Mouse (Mus musculus): ENCODE results near the gene Ube2j2. TPM values are rescaled to one million over a fixed set of nuclear protein-coding genes. Genes with fewer than 3 reads are reported as not detected.

Gene Ube2j2
- polyA plus RNA-seq, 1 experiment from 2014 or later: 157 TPM

- H3K36me3 ChIP-seq: no peaks in the 10 kb centered on the region
- WGBS: 59% methylated on average over 6 of the region's 6 CpGs
- H3K9me3 ChIP-seq: peaks cover 8% of the 10 kb centered on the region
- H3K4me1 ChIP-seq (replicated peaks): peaks cover 15% of the 10 kb centered on the region
- no peak overlapping the region for H3K4me3 ChIP-seq
- peak overlapping the region; percentile 67 for H3K27ac ChIP-seq
- H3K27me3 ChIP-seq (ENCODE audit: insufficient read depth, poor library complexity, severe bottlenecking): no peaks in the 10 kb centered on the region
- DNase-seq (ENCODE audit: low spot score): no peak
Measured at GRCm38 (mm10) chr4:155972651-155973050, 29.0 kb downstream of the Ube2j2 start.

GRCm38 (mm10) chr4:155973239-155973638 lies 29.6 kb downstream of the Ube2j2 start:
- no peak overlapping the region for H3K4me3 ChIP-seq
- peak overlapping the region; percentile 67 for H3K27ac ChIP-seq
- DNase-seq (ENCODE audit: low spot score): no peak
- WGBS: 79% methylated on average over 2 of the region's 2 CpGs
- H3K9me3 ChIP-seq: peaks cover 8% of the 10 kb centered on the region
- peaks cover 15% of the 10 kb centered on the region for H3K4me1 ChIP-seq (replicated peaks)
- H3K27me3 ChIP-seq (ENCODE audit: insufficient read depth, poor library complexity, severe bottlenecking): no peaks in the 10 kb centered on the region
- no peaks in the 10 kb centered on the region for H3K36me3 ChIP-seq

GRCm38 (mm10) chr4:155981436-155982082 lies 37.9 kb downstream of the Ube2j2 start:
- Histone ChIP-seq H3K36me3 (no peaks in the 10 kb centered on the region), H3K9me3 (peaks cover 11% of the 10 kb centered on the region), H3K27ac (no peak overlapping the region), H3K4me1 (replicated peaks) (peaks cover 9% of the 10 kb centered on the region), H3K4me3 (no peak overlapping the region), H3K27me3 (ENCODE audit: insufficient read depth, poor library complexity, severe bottlenecking) (no peaks in the 10 kb centered on the region)
- DNase-seq (ENCODE audit: low spot score): no peak
- 81% methylated on average over 12 of the region's 12 CpGs for WGBS

GRCm38 (mm10) chr4:155983788-155984187 lies 40.2 kb downstream of the Ube2j2 start:
- WGBS: 17% methylated on average over 2 of the region's 2 CpGs
- Histone ChIP-seq H3K27ac (no peak overlapping the region), H3K27me3 (ENCODE audit: insufficient read depth, poor library complexity, severe bottlenecking) (no peaks in the 10 kb centered on the region), H3K9me3 (no peaks in the 10 kb centered on the region), H3K36me3 (no peaks in the 10 kb centered on the region; the same call in 1 of the 2 replicates), H3K4me3 (no peak overlapping the region), H3K4me1 (replicated peaks) (peaks cover 9% of the 10 kb centered on the region)
- DNase-seq (ENCODE audit: low spot score): no peak

GRCm38 (mm10) chr4:155991211-155991907 lies 47.7 kb downstream of the Ube2j2 start:
- Histone ChIP-seq H3K27me3 (ENCODE audit: insufficient read depth, poor library complexity, severe bottlenecking) (no peaks in the 10 kb centered on the region), H3K4me1 (replicated peaks) (peaks cover 36% of the 10 kb centered on the region), H3K4me3 (peak overlapping the region; percentile 91), H3K36me3 (peaks cover 25% of the 10 kb centered on the region), H3K27ac (peak overlapping the region; percentile 97), H3K9me3 (no peaks in the 10 kb centered on the region)
- DNase-seq (ENCODE audit: low spot score): peak; percentile 10
- WGBS: 85% methylated on average over 22 of the region's 22 CpGs

- 26% methylated on average over 37 of the region's 37 CpGs for WGBS
- Histone ChIP-seq H3K4me3 (peak overlapping the region; percentile 91), H3K27me3 (ENCODE audit: insufficient read depth, poor library complexity, severe bottlenecking) (no peaks in the 10 kb centered on the region), H3K4me1 (replicated peaks) (peaks cover 36% of the 10 kb centered on the region), H3K27ac (peak overlapping the region; percentile 97), H3K9me3 (no peaks in the 10 kb centered on the region), H3K36me3 (peaks cover 30% of the 10 kb centered on the region)
- no peak for DNase-seq (ENCODE audit: low spot score)
Measured at GRCm38 (mm10) chr4:155991908-155992230, 48.2 kb downstream of the Ube2j2 start.

- Histone ChIP-seq H3K36me3 (peaks cover 35% of the 10 kb centered on the region), H3K4me3 (peak within 1 kb of the TSS; percentile 91), H3K9me3 (no peaks in the 10 kb centered on the region), H3K4me1 (replicated peaks) (peaks cover 36% of the 10 kb centered on the region), H3K27ac (peak within 1 kb of the TSS; percentile 97), H3K27me3 (ENCODE audit: insufficient read depth, poor library complexity, severe bottlenecking) (no peaks in the 10 kb centered on the region)
- under 1% methylated on average over 99 of the region's 99 CpGs for whole genome bisulfite sequencing
- DNase-seq (ENCODE audit: low spot score): peak; percentile 87
Measured at GRCm38 (mm10) chr4:155992241-155992905, 48.7 kb downstream of the Ube2j2 start, which contains the start of the genes B3galt6 and Sdf4. Gene B3galt6, minus strand, starts transcription at chr4:155992649. Gene Sdf4, plus strand, starts transcription at chr4:155992872.

GRCm38 (mm10) chr4:155992906-155993547 lies 49.4 kb downstream of the Ube2j2 start:
- WGBS: under 1% methylated on average over 70 of the region's 70 CpGs
- peaks cover 36% of the 10 kb centered on the region for H3K4me1 ChIP-seq (replicated peaks)
- peak overlapping the region; percentile 97 for H3K27ac ChIP-seq
- DNase-seq (ENCODE audit: low spot score): peak; percentile 96
- H3K36me3 ChIP-seq: peaks cover 41% of the 10 kb centered on the region
- no peaks in the 10 kb centered on the region for H3K27me3 ChIP-seq (ENCODE audit: insufficient read depth, poor library complexity, severe bottlenecking)
- H3K4me3 ChIP-seq: peak overlapping the region; percentile 91
- no peaks in the 10 kb centered on the region for H3K9me3 ChIP-seq

- peak overlapping the region; percentile 97 for H3K27ac ChIP-seq
- H3K9me3 ChIP-seq: no peaks in the 10 kb centered on the region
- no peak for DNase-seq (ENCODE audit: low spot score)
- WGBS: 5% methylated on average over 15 of the region's 15 CpGs
- H3K27me3 ChIP-seq (ENCODE audit: insufficient read depth, poor library complexity, severe bottlenecking): no peaks in the 10 kb centered on the region
- peaks cover 36% of the 10 kb centered on the region for H3K4me1 ChIP-seq (replicated peaks)
- peak overlapping the region; percentile 91 for H3K4me3 ChIP-seq
- H3K36me3 ChIP-seq: peaks cover 47% of the 10 kb centered on the region
Measured at GRCm38 (mm10) chr4:155993606-155994005, 50.0 kb downstream of the Ube2j2 start.

GRCm38 (mm10) chr4:156004109-156004508 lies 60.5 kb downstream of the Ube2j2 start:
- no peak overlapping the region for H3K27ac ChIP-seq
- H3K36me3 ChIP-seq: peaks cover 94% of the 10 kb centered on the region
- H3K4me3 ChIP-seq: no peak overlapping the region
- no peak for DNase-seq (ENCODE audit: low spot score)
- no peaks in the 10 kb centered on the region for H3K27me3 ChIP-seq (ENCODE audit: insufficient read depth, poor library complexity, severe bottlenecking)
- no peaks in the 10 kb centered on the region for H3K4me1 ChIP-seq (replicated peaks)
- WGBS: 93% methylated on average over 3 of the region's 3 CpGs
- no peaks in the 10 kb centered on the region for H3K9me3 ChIP-seq

GRCm38 (mm10) chr4:156008369-156008768 lies 64.7 kb downstream of the Ube2j2 start:
- peaks cover 98% of the 10 kb centered on the region for H3K36me3 ChIP-seq
- WGBS: 94% methylated on average over 4 of the region's 4 CpGs

More at GRCm38 (mm10) chr4:156008369-156008768, 64.7 kb downstream of the Ube2j2 start:
- DNase-seq (ENCODE audit: low spot score): no peak
- no peaks in the 10 kb centered on the region for H3K4me1 ChIP-seq (replicated peaks)
- H3K4me3 ChIP-seq: no peak overlapping the region
- no peaks in the 10 kb centered on the region for H3K9me3 ChIP-seq
- H3K27me3 ChIP-seq (ENCODE audit: insufficient read depth, poor library complexity, severe bottlenecking): no peaks in the 10 kb centered on the region
- H3K27ac ChIP-seq: no peak overlapping the region

Measured in hindbrain, embryonic 10.5 days (tissue).